Mouse (Mus musculus): ENCODE data around the gene Bahd1. TPM values are rescaled to one million over a fixed set of nuclear protein-coding genes. Genes with fewer than 3 reads are reported as not detected.

Bahd1 gene
- total RNA-seq (2017), result 15.2 and 16.2 TPM in 2 replicates

DNA sequence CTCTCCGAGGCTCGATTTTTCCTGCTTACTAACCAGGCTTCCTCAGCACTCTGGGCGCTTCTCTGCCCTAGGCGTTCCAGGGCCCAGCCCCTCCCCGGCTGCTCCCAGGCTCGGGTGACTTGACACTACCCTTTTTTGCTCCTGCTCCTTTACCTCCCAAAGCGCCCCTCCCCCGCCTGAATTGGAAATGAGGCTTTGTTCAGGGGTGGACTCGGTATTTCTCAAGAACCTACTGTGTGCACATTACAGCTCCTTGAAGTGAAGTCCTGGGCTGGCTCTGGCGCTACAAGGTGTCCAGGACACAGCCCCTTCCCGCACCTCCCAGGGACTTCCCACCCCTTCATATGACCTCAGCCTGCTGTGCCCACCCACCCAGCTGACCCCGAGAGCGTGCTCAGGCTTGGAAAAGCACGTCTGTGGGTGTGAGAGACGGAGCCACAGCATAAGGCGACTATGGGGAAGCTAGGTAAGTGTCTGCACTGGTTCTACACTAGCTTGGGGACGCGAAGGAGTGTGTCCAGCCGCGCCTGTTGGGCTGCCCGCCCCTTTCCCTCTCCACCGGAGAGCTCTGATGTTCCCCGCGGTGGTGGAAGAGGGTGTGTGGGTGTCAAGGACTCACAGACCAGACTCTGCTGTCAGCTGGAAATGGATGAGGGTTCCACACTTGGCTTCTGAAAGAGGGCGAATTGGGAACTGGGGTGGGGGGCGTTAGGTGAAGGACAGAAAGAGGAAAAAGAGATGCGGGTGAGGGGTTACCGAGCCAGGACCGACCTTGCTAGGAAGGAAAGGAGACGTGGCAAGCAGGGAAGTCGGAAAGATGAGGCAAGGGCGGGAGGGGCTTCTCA, at the start of gene Bahd1:
TSS of gene Bahd1 (plus strand) at position 397 of the 845 bp plus-strand sequence.
- no peak for ATAC-seq (ENCODE audit: extremely low read depth, insufficient number of reproducible peaks, low FRiP score, poor library complexity, severe bottlenecking)

GRCm38 (mm10) chr2:118851756-118852155, 48.4 kb upstream of the Bahd1 start:
- ATAC-seq (ENCODE audit: extremely low read depth, insufficient number of reproducible peaks, low FRiP score, poor library complexity, severe bottlenecking), result no peak

DNA sequence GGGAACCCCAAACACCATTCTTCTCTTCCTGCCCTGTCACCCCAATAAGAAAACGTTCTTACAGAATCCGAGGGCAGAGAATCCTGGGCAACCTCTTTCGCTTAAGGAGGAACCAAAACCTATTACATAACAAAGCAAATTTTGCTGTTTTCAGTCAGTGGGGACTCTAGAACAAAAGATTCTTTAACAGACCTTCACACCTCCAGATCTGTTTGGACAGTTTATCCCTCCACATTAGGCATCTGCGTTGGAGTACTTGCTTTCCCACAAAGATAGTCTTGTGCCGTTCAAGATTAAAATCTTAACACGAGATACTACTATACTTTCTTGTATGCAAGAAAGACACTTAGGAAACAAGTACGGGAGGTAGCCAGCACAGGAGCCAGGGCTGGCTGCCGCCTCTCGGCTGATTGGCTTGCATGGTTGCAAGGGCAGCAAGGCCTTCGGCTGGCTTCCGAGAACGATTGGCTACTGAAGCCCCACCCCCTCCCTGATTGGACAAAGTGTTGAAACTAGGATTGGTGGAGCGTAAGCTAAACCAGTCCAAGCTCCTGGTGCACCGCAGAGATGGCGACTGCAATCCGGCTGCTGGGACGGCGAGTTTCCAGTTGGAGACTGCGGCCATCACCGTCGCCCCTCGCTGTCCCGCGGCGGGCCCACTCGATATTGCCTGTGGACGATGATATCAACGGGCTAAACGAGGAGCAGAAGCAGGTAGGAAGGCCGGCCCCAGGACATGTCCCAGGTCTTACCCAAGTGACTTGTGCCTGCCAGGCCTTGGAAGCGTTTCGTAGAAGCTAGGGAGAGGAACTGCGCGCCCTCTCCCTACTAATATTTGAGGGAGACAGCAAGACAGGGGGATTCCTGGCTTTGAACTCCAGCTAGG, 38.5 kb upstream of the Bahd1 start, which contains the start of gene Ivd:
TSS of gene Ivd (plus strand) at position 501 of the 886 bp plus-strand sequence.
- ATAC-seq (ENCODE audit: extremely low read depth, insufficient number of reproducible peaks, low FRiP score, poor library complexity, severe bottlenecking), result peak; percentile 97

DNA sequence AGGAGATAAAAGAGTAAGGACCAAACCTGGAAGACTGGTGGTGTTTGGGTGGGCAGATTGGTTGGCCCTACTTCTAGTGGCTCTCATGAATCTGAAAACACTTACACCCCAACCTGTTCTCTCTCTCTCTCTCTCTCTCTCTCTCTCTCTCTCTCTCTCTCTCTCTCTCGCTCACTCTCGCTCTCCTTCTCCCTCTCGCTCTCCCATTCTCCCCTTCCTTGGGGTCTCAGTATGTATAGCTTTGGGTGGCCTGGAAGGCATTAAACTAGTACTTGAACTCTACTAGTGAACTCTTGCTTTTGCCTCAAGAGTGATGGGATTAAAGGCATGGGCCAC, 37.9 kb upstream of the Bahd1 start:
- ATAC-seq (ENCODE audit: extremely low read depth, insufficient number of reproducible peaks, low FRiP score, poor library complexity, severe bottlenecking), result no peak

DNA sequence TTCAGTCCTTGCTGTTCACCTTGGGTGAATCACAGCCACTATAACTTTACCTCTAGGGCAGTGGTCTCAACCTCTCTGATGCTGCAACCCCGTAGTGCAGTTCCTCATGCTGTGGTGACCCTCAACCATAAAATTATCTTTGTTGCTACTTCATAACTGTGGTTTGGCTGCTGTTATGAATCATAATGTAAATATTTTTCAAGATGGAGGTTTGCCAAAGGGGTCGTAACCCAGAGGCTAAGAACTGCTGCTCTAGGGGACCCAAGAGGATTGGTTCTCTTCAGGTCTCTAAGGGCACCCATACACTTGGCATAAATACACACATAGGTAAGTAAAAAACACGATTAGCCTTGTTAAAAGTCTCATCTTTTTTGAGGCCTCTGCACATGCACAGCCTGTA, 29.6 kb upstream of the Bahd1 start:
- ATAC-seq (ENCODE audit: extremely low read depth, insufficient number of reproducible peaks, low FRiP score, poor library complexity, severe bottlenecking), result no peak

- no peak for ATAC-seq (ENCODE audit: extremely low read depth, insufficient number of reproducible peaks, low FRiP score, poor library complexity, severe bottlenecking)
Measured at GRCm38 (mm10) chr2:118871032-118871431, 29.1 kb upstream of the Bahd1 start.

DNA sequence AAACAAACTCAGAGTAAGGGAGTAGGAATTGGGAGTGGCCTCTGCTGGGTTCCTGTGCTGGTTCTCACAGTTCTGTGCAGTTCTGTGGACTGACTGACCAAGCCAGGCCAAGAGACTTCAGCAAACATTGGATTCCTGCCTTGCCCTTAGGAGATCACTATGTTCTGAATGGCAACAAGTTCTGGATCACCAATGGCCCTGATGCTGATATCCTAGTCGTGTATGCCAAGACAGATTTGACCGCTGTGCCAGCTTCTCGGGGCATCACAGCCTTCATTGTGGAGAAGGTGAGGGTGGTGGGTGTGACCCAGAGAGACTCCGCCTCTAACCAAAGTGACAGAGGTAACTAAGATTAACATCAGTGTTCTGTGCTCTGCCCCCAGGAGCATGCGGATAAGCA, 27.2 kb upstream of the Bahd1 start:
- no peak for ATAC-seq (ENCODE audit: extremely low read depth, insufficient number of reproducible peaks, low FRiP score, poor library complexity, severe bottlenecking)

DNA sequence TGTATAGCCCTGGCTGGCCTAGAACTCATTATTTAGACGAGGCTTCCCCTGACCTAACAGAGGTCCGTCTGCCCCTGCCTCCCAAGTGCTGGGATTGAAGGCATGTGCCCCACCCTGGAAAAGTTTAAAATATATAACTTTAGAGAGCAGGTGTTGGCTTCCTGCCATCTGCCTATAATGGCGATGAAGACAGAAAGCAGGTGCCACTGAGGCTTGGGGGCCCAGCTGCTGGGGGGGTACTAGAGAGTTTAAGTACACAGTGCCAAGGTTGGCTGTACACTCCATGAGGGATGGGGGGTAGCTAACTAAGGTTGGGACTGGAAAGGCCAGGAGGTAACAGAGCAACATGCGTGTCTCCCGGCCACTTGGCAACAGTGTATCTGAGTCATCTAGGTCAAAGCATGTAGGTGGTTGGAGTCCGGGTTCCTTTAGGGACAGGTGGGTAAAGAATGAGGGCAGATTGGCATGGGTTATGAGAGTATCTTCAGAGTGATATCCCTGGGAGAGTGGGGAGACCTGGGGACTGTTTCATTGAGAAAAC, 26.2 kb upstream of the Bahd1 start:
- no peak for ATAC-seq (ENCODE audit: extremely low read depth, insufficient number of reproducible peaks, low FRiP score, poor library complexity, severe bottlenecking)

- no peak for ATAC-seq (ENCODE audit: extremely low read depth, insufficient number of reproducible peaks, low FRiP score, poor library complexity, severe bottlenecking)
Measured at GRCm38 (mm10) chr2:118875316-118875715, 24.9 kb upstream of the Bahd1 start.

GRCm38 (mm10) chr2:118876453-118876852, 23.7 kb upstream of the Bahd1 start:
- no peak for ATAC-seq (ENCODE audit: extremely low read depth, insufficient number of reproducible peaks, low FRiP score, poor library complexity, severe bottlenecking)

DNA sequence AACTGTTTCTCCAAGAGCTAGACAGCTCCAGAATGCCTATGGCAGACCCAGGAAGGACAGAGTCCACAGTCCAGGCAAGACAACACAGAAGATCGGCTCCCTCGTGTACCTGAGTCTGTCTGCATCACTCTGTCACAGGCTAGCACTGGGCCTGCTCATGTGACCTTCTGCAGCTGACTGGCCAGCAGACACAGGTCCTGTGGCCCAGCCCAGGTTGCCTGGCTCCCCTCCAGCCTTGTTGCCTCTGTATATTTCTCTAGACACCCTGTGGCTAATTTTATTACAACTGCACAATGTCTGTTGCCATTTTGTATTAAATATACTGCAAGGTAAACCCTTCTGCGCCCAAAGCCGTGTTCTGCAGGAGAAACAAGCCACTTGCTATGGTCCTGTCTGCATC, 19.2 kb upstream of the Bahd1 start:
- ATAC-seq (ENCODE audit: extremely low read depth, insufficient number of reproducible peaks, low FRiP score, poor library complexity, severe bottlenecking), result no peak

GRCm38 (mm10) chr2:118881956-118882355, 18.2 kb upstream of the Bahd1 start:
- no peak for ATAC-seq (ENCODE audit: extremely low read depth, insufficient number of reproducible peaks, low FRiP score, poor library complexity, severe bottlenecking)

- ATAC-seq (ENCODE audit: extremely low read depth, insufficient number of reproducible peaks, low FRiP score, poor library complexity, severe bottlenecking), result peak; percentile 69
Measured at GRCm38 (mm10) chr2:118882840-118883679, 17.1 kb upstream of the Bahd1 start.

- ATAC-seq (ENCODE audit: extremely low read depth, insufficient number of reproducible peaks, low FRiP score, poor library complexity, severe bottlenecking), result no peak
Measured at GRCm38 (mm10) chr2:118887440-118887839, 12.7 kb upstream of the Bahd1 start.

DNA sequence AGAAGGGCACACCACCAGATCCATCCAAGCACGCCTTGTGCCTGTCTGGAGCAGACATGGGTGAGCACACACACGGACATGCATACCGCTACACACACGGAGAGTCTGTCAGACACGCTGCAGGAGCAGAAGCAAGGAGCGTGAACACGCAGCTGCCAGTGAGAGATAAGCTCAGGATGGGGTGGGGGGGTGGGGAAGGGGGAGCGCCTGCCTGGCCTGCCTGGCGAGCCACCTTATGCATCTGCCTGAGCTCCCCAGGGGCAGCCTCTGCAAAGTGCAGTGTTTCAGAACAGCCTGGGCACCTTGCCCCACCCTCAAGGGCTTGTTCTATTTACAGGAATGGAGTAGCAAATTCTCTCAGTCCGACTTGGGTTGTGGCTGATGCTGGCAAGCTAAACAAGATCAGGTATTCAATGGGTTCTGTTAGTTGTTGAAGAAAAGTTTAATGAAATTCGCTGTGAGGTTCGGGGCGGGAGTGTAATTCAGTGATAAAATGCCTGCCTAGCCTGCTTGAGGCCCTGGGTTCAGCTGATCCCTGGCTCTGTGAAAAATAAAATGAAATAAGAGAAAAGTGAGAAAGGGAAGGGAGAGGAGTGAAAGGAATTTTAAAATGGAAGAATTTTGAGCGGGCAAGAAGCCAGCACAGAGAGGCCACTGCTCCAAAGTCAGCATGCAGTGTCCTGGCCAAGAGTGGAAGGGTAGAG, 12.2 kb upstream of the Bahd1 start:
- no peak for ATAC-seq (ENCODE audit: extremely low read depth, insufficient number of reproducible peaks, low FRiP score, poor library complexity, severe bottlenecking)

GRCm38 (mm10) chr2:118891173-118891572, 9.0 kb upstream of the Bahd1 start:
- no peak for ATAC-seq (ENCODE audit: extremely low read depth, insufficient number of reproducible peaks, low FRiP score, poor library complexity, severe bottlenecking)

DNA sequence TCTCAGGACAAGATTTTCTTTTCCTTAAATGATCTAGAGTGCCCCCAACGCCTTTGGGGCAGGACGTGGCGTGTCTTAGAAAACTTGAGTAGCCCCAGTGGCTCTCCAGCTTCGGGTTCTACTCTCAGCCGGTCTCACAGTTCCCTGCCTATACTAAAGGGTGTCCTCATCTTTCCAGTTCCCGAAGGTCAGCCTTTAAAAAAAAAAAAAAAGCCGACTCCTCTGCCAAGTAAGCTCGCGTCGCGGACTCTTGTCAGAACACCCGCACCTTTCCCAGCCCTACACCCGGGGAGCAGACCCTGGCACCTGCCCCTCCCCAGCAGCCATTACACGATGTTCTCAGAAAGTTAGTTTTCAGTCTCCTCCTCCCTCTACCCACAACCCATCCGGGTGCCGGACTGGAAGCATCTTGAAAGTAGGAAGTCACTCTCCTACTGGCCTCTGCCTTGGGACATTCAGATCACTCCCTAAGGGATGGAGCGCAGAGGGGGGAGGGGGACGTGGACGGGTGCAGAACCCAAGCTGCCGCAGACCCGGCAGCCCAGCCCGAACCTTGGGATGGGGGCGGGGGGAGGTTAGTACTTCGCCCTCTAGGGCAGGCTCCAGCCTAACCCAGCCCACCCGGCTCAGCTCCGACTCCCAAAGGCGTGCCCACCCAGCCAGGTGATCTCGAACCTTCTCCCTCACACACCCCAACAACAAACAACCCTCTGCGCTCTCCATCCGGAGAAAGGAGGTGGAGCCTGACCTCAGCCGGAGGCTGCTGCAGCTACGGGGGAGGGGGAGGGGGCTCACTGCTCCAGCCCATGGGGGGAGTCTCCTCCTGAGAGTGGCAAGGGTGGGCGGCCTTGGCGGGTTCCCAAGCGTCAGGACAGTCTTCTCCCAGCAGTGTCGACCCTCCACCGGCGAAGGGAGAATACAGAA, 3.9 kb upstream of the Bahd1 start:
- ATAC-seq (ENCODE audit: extremely low read depth, insufficient number of reproducible peaks, low FRiP score, poor library complexity, severe bottlenecking), result no peak

Measured in neutrophil, adult 5-6 weeks (primary cell).